In genomic region chr13:55328641-55329040, GRCm38 (mm10) we compare ENCODE assay signal across 9 mouse cellular contexts. TPM values are rescaled to one million over a fixed set of nuclear protein-coding genes. Genes with fewer than 3 reads are reported as not detected.
DNase-seq lines count a peak whose midpoint lies in the region; ATAC-seq lines count a peak whose summit lies in the region.
"Had no signal": no experiment of that assay in that cellular context is flagged by ENCODE, and none has a peak within 500 bp of the region (broad histone marks: within the 10 kb centered on the region; RNA-seq: fewer than 3 reads in every experiment).

No protein-coding gene starts in this region.

- H3K36me3 ChIP-seq in neural tube, embryonic 11.5 days (ENCODE audit: control insufficient read depth, insufficient read depth, low read length) = peaks cover 15% of the 10 kb centered on the region
- peaks cover 31% of the 10 kb centered on the region for H3K36me3 ChIP-seq in forebrain, embryonic 14.5 days (ENCODE audit: control insufficient read depth, insufficient read depth, low read length)
- H3K36me3 ChIP-seq in liver, embryonic 12.5 days = peaks cover 46% of the 10 kb centered on the region
- peaks cover 9% of the 10 kb centered on the region; the same call in 1 of the 2 replicates for H3K36me3 ChIP-seq in stomach, embryonic 16.5 days (ENCODE audit: control insufficient read depth, insufficient read depth, low read length)

- H3K27ac ChIP-seq in neural tube, embryonic 11.5 days (ENCODE audit: low read depth, low read length) = no peak overlapping the region
- H3K27ac ChIP-seq in forebrain, embryonic 14.5 days (ENCODE audit: low read depth, low read length) = no peak overlapping the region
- H3K27ac ChIP-seq in liver, embryonic 12.5 days = peak overlapping the region; percentile 92
- no peak overlapping the region for H3K27ac ChIP-seq in stomach, embryonic 16.5 days (ENCODE audit: low read length)

- H3K4me3 ChIP-seq in neural tube, embryonic 11.5 days (ENCODE audit: low read depth, low read length) = peak overlapping the region; percentile 62
- H3K4me3 ChIP-seq in forebrain, embryonic 14.5 days (ENCODE audit: low read depth, low read length) = peak overlapping the region; percentile 56
- H3K4me3 ChIP-seq in liver, embryonic 12.5 days = peak overlapping the region; percentile 77
- peak overlapping the region; percentile 75 for H3K4me3 ChIP-seq in stomach, embryonic 16.5 days (replicated peaks; ENCODE audit: low read length)

- peak overlapping the region; percentile 81 for H3K4me2 ChIP-seq in neural tube, embryonic 11.5 days (ENCODE audit: low read depth)
- H3K4me2 ChIP-seq in forebrain, embryonic 14.5 days (ENCODE audit: low read length) = peak overlapping the region; percentile 85
- peak overlapping the region; percentile 78 for H3K4me2 ChIP-seq in liver, embryonic 12.5 days
- H3K4me2 ChIP-seq in stomach, embryonic 16.5 days (ENCODE audit: low read depth, low read length) = peak overlapping the region; percentile 55

- peak overlapping the region; percentile 63 for H3K9ac ChIP-seq in neural tube, embryonic 11.5 days (ENCODE audit: low read length)
- peak overlapping the region; percentile 72 for H3K9ac ChIP-seq in forebrain, embryonic 14.5 days (ENCODE audit: low read length)
- peak overlapping the region; percentile 84 for H3K9ac ChIP-seq in liver, embryonic 12.5 days
- H3K9ac ChIP-seq in stomach, embryonic 16.5 days (ENCODE audit: low read length) = peak overlapping the region; percentile 78

- H3K9me3 ChIP-seq in neural tube, embryonic 11.5 days (ENCODE audit: control insufficient read depth, low read length) = no peaks in the 10 kb centered on the region
- H3K9me3 ChIP-seq in forebrain, embryonic 14.5 days (replicated peaks; ENCODE audit: control insufficient read depth, low read length) = no peaks in the 10 kb centered on the region
- no peaks in the 10 kb centered on the region for H3K9me3 ChIP-seq in liver, embryonic 12.5 days (replicated peaks)
- H3K9me3 ChIP-seq in stomach, embryonic 16.5 days (replicated peaks; ENCODE audit: control insufficient read depth, low read length) = no peaks in the 10 kb centered on the region

- ATAC-seq in neural tube, embryonic 11.5 days (ENCODE audit: insufficient read depth, low FRiP score, low TSS enrichment) = no peak
- ATAC-seq in forebrain, embryonic 14.5 days = no peak
- ATAC-seq in liver, embryonic 12.5 days = no peak
- ATAC-seq in stomach, embryonic 16.5 days (ENCODE audit: insufficient read depth, low FRiP score) = no peak

- DNase-seq in neural tube, embryonic 11.5 days (ENCODE audit: low spot score) = no peak
- no peak for DNase-seq in neural tube, embryonic 10.5 days (ENCODE audit: extremely low spot score, low spot score)
- no peak for DNase-seq in forebrain, embryonic 14.5 days (ENCODE audit: low spot score)
- no peak for DNase-seq in right cerebral cortex, postnatal 4 days
- DNase-seq in left cerebral cortex, adult 11 months (ENCODE audit: low spot score) = no peak
- no peak for DNase-seq in urinary bladder, postnatal 36 days (ENCODE audit: low spot score in 2 of 2)
- DNase-seq: layer of hippocampus, postnatal 36 days had no signal

- 87% methylated on average over 4 of the region's 4 CpGs for WGBS in neural tube, embryonic 11.5 days
- WGBS in forebrain, embryonic 14.5 days = 74% methylated on average over 4 of the region's 4 CpGs
- WGBS in liver, embryonic 12.5 days (ENCODE audit: insufficient replicate concordance) = 83% methylated on average over 4 of the region's 4 CpGs
- WGBS in stomach, embryonic 16.5 days = 78% methylated on average over 4 of the region's 4 CpGs

- peaks cover 12% of the 10 kb centered on the region for H3K4me1 ChIP-seq in neural tube, embryonic 11.5 days (ENCODE audit: control insufficient read depth, insufficient read depth, low read length)
- H3K4me1 ChIP-seq in forebrain, embryonic 14.5 days (ENCODE audit: control insufficient read depth, insufficient read depth, low read length) = peaks cover 23% of the 10 kb centered on the region
- H3K4me1 ChIP-seq in liver, embryonic 12.5 days = peaks cover 66% of the 10 kb centered on the region
- H3K4me1 ChIP-seq in stomach, embryonic 16.5 days (ENCODE audit: control insufficient read depth, insufficient read depth, low read length) = peaks cover 36% of the 10 kb centered on the region

- no peaks in the 10 kb centered on the region for H3K27me3 ChIP-seq in neural tube, embryonic 11.5 days (ENCODE audit: control insufficient read depth, insufficient read depth, low read length)
- no peaks in the 10 kb centered on the region for H3K27me3 ChIP-seq in forebrain, embryonic 14.5 days (replicated peaks; ENCODE audit: control insufficient read depth, insufficient read depth, low read length)
- 0 out of 2 replicates have a peak, but pooled peaks cover 11% of the 10 kb centered on the region for H3K27me3 ChIP-seq in liver, embryonic 12.5 days (replicated peaks)
- no peaks in the 10 kb centered on the region for H3K27me3 ChIP-seq in stomach, embryonic 16.5 days (ENCODE audit: control insufficient read depth, insufficient read depth, low read length)

RNA-seq across cellular contexts. Expression of gene Mxd3, which starts 1.0 kb away (rescaled TPM):
- polyA plus RNA-seq in neural tube, embryonic 11.5 days (2014; fragmentation: Nextera tagmentation; extraction: Ambion mirVana) = 29.5 and 31.6 TPM in 2 replicates
- 33.2 and 37.1 TPM in 2 replicates for polyA plus RNA-seq in forebrain, embryonic 14.5 days (2014; fragmentation: Nextera tagmentation; extraction: Ambion mirVana)
- 18.5 and 19.7 TPM in 2 replicates for polyA plus RNA-seq in liver, embryonic 12.5 days (2016; fragmentation: Nextera tagmentation; extraction: Ambion mirVana)
- 31.8 and 35.5 TPM in 2 replicates for polyA plus RNA-seq in stomach, embryonic 16.5 days (2015; fragmentation: Nextera tagmentation; extraction: Ambion mirVana)

RNA-seq across cellular contexts. Expression of gene Rab24, which starts 6.9 kb away (rescaled TPM):
- 89.7 and 90.6 TPM in 2 replicates for polyA plus RNA-seq in neural tube, embryonic 11.5 days (2014; fragmentation: Nextera tagmentation; extraction: Ambion mirVana)
- polyA plus RNA-seq in forebrain, embryonic 14.5 days (2014; fragmentation: Nextera tagmentation; extraction: Ambion mirVana) = 94.2 and 104 TPM in 2 replicates
- 57.6 and 64.1 TPM in 2 replicates for polyA plus RNA-seq in liver, embryonic 12.5 days (2016; fragmentation: Nextera tagmentation; extraction: Ambion mirVana)
- 76.2 and 79.2 TPM in 2 replicates for polyA plus RNA-seq in stomach, embryonic 16.5 days (2015; fragmentation: Nextera tagmentation; extraction: Ambion mirVana)

RNA-seq across cellular contexts. Expression of gene Prelid1, which starts 8.3 kb away (rescaled TPM):
- polyA plus RNA-seq in neural tube, embryonic 11.5 days (2014; fragmentation: Nextera tagmentation; extraction: Ambion mirVana) = 406 and 417 TPM in 2 replicates
- 360 and 415 TPM in 2 replicates for polyA plus RNA-seq in forebrain, embryonic 14.5 days (2014; fragmentation: Nextera tagmentation; extraction: Ambion mirVana)
- polyA plus RNA-seq in liver, embryonic 12.5 days (2016; fragmentation: Nextera tagmentation; extraction: Ambion mirVana) = 290 and 318 TPM in 2 replicates
- polyA plus RNA-seq in stomach, embryonic 16.5 days (2015; fragmentation: Nextera tagmentation; extraction: Ambion mirVana) = 444 and 484 TPM in 2 replicates

RNA-seq across cellular contexts. Expression of gene Lman2, which starts 33.9 kb away (rescaled TPM):
- polyA plus RNA-seq in neural tube, embryonic 11.5 days (2014; fragmentation: Nextera tagmentation; extraction: Ambion mirVana) = 82.1 and 94.8 TPM in 2 replicates
- polyA plus RNA-seq in forebrain, embryonic 14.5 days (2014; fragmentation: Nextera tagmentation; extraction: Ambion mirVana) = 45.0 and 52.0 TPM in 2 replicates
- 85.4 and 87.9 TPM in 2 replicates for polyA plus RNA-seq in liver, embryonic 12.5 days (2016; fragmentation: Nextera tagmentation; extraction: Ambion mirVana)
- polyA plus RNA-seq in stomach, embryonic 16.5 days (2015; fragmentation: Nextera tagmentation; extraction: Ambion mirVana) = 112 and 113 TPM in 2 replicates

RNA-seq across cellular contexts. Expression of gene Rgs14, which starts 40.9 kb away (rescaled TPM):
- 0.59 and 0.97 TPM in 2 replicates for polyA plus RNA-seq in neural tube, embryonic 11.5 days (2014; fragmentation: Nextera tagmentation; extraction: Ambion mirVana)
- polyA plus RNA-seq in forebrain, embryonic 14.5 days (2014; fragmentation: Nextera tagmentation; extraction: Ambion mirVana) = 0.66 and 0.75 TPM in 2 replicates
- 1.9 and 2.5 TPM in 2 replicates for polyA plus RNA-seq in liver, embryonic 12.5 days (2016; fragmentation: Nextera tagmentation; extraction: Ambion mirVana)
- 1.00 and 1.6 TPM in 2 replicates for polyA plus RNA-seq in stomach, embryonic 16.5 days (2015; fragmentation: Nextera tagmentation; extraction: Ambion mirVana)
